ENCODE assay signal across 7 mouse cellular contexts in genomic region chr19:6331178-6331577, GRCm38 (mm10). TPM values are rescaled to one million over a fixed set of nuclear protein-coding genes. Genes with fewer than 3 reads are reported as not detected.
DNase-seq lines count a peak whose midpoint lies in the region; ATAC-seq and TF ChIP-seq lines count a peak whose summit lies in the region.

No protein-coding gene starts in this region.

- H3K4me1 ChIP-seq in heart, postnatal 0 days (ENCODE audit: control insufficient read depth, insufficient read depth), result peaks cover 11% of the 10 kb centered on the region
- H3K4me1 ChIP-seq in limb, embryonic 13.5 days, result peaks cover 18% of the 10 kb centered on the region

- TF ChIP-seq EP300 in heart, postnatal 0 days (IDR thresholded peaks at IDR 0.05; ENCODE audit: low read depth), result no peak

- peak overlapping the region; percentile 47 for H3K4me2 ChIP-seq in heart, postnatal 0 days (ENCODE audit: low read depth, low read length)
- H3K4me2 ChIP-seq in limb, embryonic 13.5 days (replicated peaks), result peak overlapping the region; percentile 44

- no peaks in the 10 kb centered on the region for H3K36me3 ChIP-seq in heart, postnatal 0 days (replicated peaks; ENCODE audit: control insufficient read depth, insufficient read depth, low read length)
- 0 out of 2 replicates have a peak, but pooled peaks cover 1% of the 10 kb centered on the region for H3K36me3 ChIP-seq in limb, embryonic 13.5 days

- H3K9me3 ChIP-seq in heart, postnatal 0 days (replicated peaks; ENCODE audit: control insufficient read depth, low read length), result no peaks in the 10 kb centered on the region
- H3K9me3 ChIP-seq in limb, embryonic 13.5 days, result no peaks in the 10 kb centered on the region

- H3K27ac ChIP-seq in heart, postnatal 0 days (ENCODE audit: low read depth), result no peak overlapping the region
- H3K27ac ChIP-seq in limb, embryonic 13.5 days, result peak overlapping the region; percentile 33; the same call in 1 of the 2 replicates

- no peak overlapping the region; the same call in 1 of the 2 replicates for H3K4me3 ChIP-seq in heart, postnatal 0 days (ENCODE audit: low read depth, low read length)
- no peak overlapping the region for H3K4me3 ChIP-seq in limb, embryonic 13.5 days

- no peaks in the 10 kb centered on the region for H3K27me3 ChIP-seq in heart, postnatal 0 days (ENCODE audit: control insufficient read depth, insufficient read depth, low read length)
- H3K27me3 ChIP-seq in limb, embryonic 13.5 days, result no peaks in the 10 kb centered on the region

- no peak overlapping the region for H3K9ac ChIP-seq in heart, postnatal 0 days (replicated peaks; ENCODE audit: low read depth, low read length)
- H3K9ac ChIP-seq in limb, embryonic 13.5 days, result peak overlapping the region; percentile 48; the same call in 1 of the 2 replicates

- TF ChIP-seq CTCF in heart, postnatal 0 days (IDR thresholded peaks at IDR 0.05; ENCODE audit: low read depth), result no peak

- DNase-seq in heart, postnatal 0 days (ENCODE audit: low spot score), result no peak
- no peak for DNase-seq in heart, adult 9 months (ENCODE audit: low spot score in 2 of 2)
- DNase-seq in thymus, postnatal 25 days, result peak; percentile 22
- DNase-seq in thymus, postnatal 4 days, result no peak
- no peak for DNase-seq in kidney, adult 8-10 months
- DNase-seq in T-cell, adult 2 months (ENCODE audit: low spot score), result no peak

- 25% methylated on average over 5 of the region's 5 CpGs for WGBS in heart, postnatal 0 days
- 61% methylated on average over 5 of the region's 5 CpGs for WGBS in limb, embryonic 13.5 days

- ATAC-seq in heart, postnatal 0 days (ENCODE audit: insufficient read depth, low read depth), result no peak
- no peak for ATAC-seq in limb, embryonic 13.5 days (ENCODE audit: low FRiP score, low read depth)

RNA-seq across cellular contexts. Expression of gene Men1, which starts 3.6 kb away (rescaled TPM):
- total RNA-seq in heart, postnatal 0 days (2014; rRNA removed; ENCODE audit: low replicate concordance), result 20.6 and 46.5 TPM in 2 replicates
- 20.1 and 20.3 TPM in 2 replicates for polyA plus RNA-seq in heart, postnatal 0 days (2015; fragmentation: Nextera tagmentation; extraction: Ambion mirVana)
- 88.7 and 97.6 TPM in 2 replicates for polyA plus RNA-seq in limb, embryonic 13.5 days (2015; fragmentation: Nextera tagmentation; extraction: Ambion mirVana)

RNA-seq across cellular contexts. Expression of gene Map4k2, which starts 9.8 kb away (rescaled TPM):
- total RNA-seq in heart, postnatal 0 days (2014; rRNA removed; ENCODE audit: low replicate concordance), result 48.4 and 59.1 TPM in 2 replicates
- polyA plus RNA-seq in heart, postnatal 0 days (2015; fragmentation: Nextera tagmentation; extraction: Ambion mirVana), result 9.6 and 10.1 TPM in 2 replicates
- polyA plus RNA-seq in limb, embryonic 13.5 days (2015; fragmentation: Nextera tagmentation; extraction: Ambion mirVana), result 11.8 and 15.5 TPM in 2 replicates

RNA-seq across cellular contexts. Expression of gene Cdc42bpg, which starts 24.9 kb away (rescaled TPM):
- total RNA-seq in heart, postnatal 0 days (2014; rRNA removed; ENCODE audit: low replicate concordance), result 4.8 and 9.5 TPM in 2 replicates
- 0.49 and 0.51 TPM in 2 replicates for polyA plus RNA-seq in heart, postnatal 0 days (2015; fragmentation: Nextera tagmentation; extraction: Ambion mirVana)
- polyA plus RNA-seq in limb, embryonic 13.5 days (2015; fragmentation: Nextera tagmentation; extraction: Ambion mirVana), result 0.52 and 0.70 TPM in 2 replicates

RNA-seq across cellular contexts. Expression of gene Sf1, which starts 32.3 kb away (rescaled TPM):
- total RNA-seq in heart, postnatal 0 days (2014; rRNA removed; ENCODE audit: low replicate concordance), result 41.8 and 94.6 TPM in 2 replicates
- 31.8 and 38.3 TPM in 2 replicates for polyA plus RNA-seq in heart, postnatal 0 days (2015; fragmentation: Nextera tagmentation; extraction: Ambion mirVana)
- 130 and 148 TPM in 2 replicates for polyA plus RNA-seq in limb, embryonic 13.5 days (2015; fragmentation: Nextera tagmentation; extraction: Ambion mirVana)

RNA-seq across cellular contexts. Expression of gene Pygm, which starts 53.0 kb away (rescaled TPM):
- total RNA-seq in heart, postnatal 0 days (2014; rRNA removed; ENCODE audit: low replicate concordance), result 451 and 487 TPM in 2 replicates
- polyA plus RNA-seq in heart, postnatal 0 days (2015; fragmentation: Nextera tagmentation; extraction: Ambion mirVana), result 390 and 400 TPM in 2 replicates
- 13.2 and 14.4 TPM in 2 replicates for polyA plus RNA-seq in limb, embryonic 13.5 days (2015; fragmentation: Nextera tagmentation; extraction: Ambion mirVana)
